Mouse (Mus musculus) heart, embryonic 16.5 days (tissue): ENCODE measurements around the gene Oas1c. TPM values are rescaled to one million over a fixed set of nuclear protein-coding genes. Genes with fewer than 3 reads are reported as not detected.
A peak's percentile ranks its signal among the peaks of the same experiment; 100 is the strongest.
"Not testable (repeated sequence)": the region's sequence is repeated elsewhere in the genome, so short reads cannot be mapped to it uniquely, and the experiment has no call there.

Source experiments
- ATAC-seq: fragments of 200-750 bp; cut with Nextera tagmentation; replicated peaks from 2 replicates; pipeline ENCODE4 v1.8.0; 2017; ENCODE audit warnings: moderate number of reproducible peaks; ENCODE audit not compliant: insufficient read depth, low FRiP score; ENCODE audit errors: extremely low read depth
- H3K27ac ChIP-seq: fragments of 300-500 bp; sonication (generic); 2 replicates; pipeline ENCODE4 v1.5.1; 2014; ENCODE audit warnings: mild to moderate bottlenecking, low read length, control low read depth, moderate library complexity
- H3K27me3 ChIP-seq: fragments of 300-500 bp; sonication (generic); 2 replicates; pipeline ENCODE4 v1.6.1; 2014; ENCODE audit warnings: low read length, mixed read lengths; ENCODE audit not compliant: control insufficient read depth, insufficient read depth
- H3K36me3 ChIP-seq: fragments of 300-500 bp; sonication (generic); 2 replicates; pipeline ENCODE4 v1.6.1; 2014; ENCODE audit not compliant: control insufficient read depth, insufficient read depth
- H3K4me1 ChIP-seq: fragments of 300-500 bp; sonication (generic); 2 replicates; pipeline ENCODE4 v1.6.1; 2014; ENCODE audit warnings: low read length, mixed read lengths; ENCODE audit not compliant: control insufficient read depth, insufficient read depth
- H3K4me2 ChIP-seq: fragments of 300-500 bp; sonication (generic); 2 replicates; pipeline ENCODE4 v1.6.1; 2014; ENCODE audit warnings: low read depth, mild to moderate bottlenecking, control low read depth, low read length
- H3K4me3 ChIP-seq: fragments of 300-500 bp; sonication (generic); 2 replicates; pipeline ENCODE4 v1.5.1; 2014; ENCODE audit warnings: mild to moderate bottlenecking, control low read depth, low read length
- H3K9ac ChIP-seq: fragments of 300-500 bp; sonication (generic); 2 replicates; pipeline ENCODE4 v1.6.1; 2014; ENCODE audit warnings: low read length, control low read depth
- H3K9me3 ChIP-seq: fragments of 300-500 bp; sonication (generic); replicated peaks from 2 replicates; pipeline ENCODE4 v1.6.1; 2016; ENCODE audit warnings: low read length; ENCODE audit not compliant: control insufficient read depth
- WGBS: fragments of 180-500 bp; shearing (Covaris S2); extraction: QIAGEN DNeasy Blood & Tissue Kit; methylation state at CpG from one replicate; pipeline ENCODE4 v1.1.7; 2014; 5-methylcytosine and 5-hydroxymethylcytosine counted together
- polyA plus RNA-seq: library from polyadenylated mRNA; unstranded; fragments of >200 nt; fragmentation: Nextera tagmentation; extraction: Ambion mirVana; gene quantifications from 2 replicates; pipeline ENCODE4 v1.2.1, GENCODE M21; 2015

Gene Oas1c
- polyA plus RNA-seq, 1 experiment from 2014 or later = 0.60 TPM

DNA sequence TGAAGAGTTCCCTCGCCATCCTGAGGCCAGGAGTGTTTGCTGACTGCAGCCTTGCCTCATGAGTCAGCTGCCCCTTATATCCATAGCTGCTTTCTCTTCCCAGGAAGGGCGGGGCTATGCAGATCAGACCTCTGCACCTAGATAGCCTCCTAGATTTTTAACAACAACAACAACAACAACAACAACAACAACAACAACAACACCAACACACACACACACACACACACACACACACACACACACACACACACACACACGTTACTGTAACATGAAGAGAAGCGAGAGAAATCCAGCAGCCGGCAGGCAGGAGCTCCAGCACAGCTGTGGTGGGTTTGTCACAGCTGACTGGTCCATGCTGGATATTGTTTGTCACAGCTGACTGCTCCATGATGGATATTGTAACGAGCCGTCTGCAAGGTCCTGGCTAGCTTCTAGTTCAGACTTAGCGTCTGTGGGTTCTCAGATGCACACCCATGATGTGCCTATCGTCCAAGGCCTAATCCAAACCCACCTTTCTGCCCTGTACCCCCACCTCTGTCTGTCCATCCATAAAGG lies 16.8 kb downstream of the Oas1c start, which contains the start of gene Oas1e:
Gene Oas1e, minus strand, starts transcription at position 51 of the 555 bp plus-strand sequence.
- not testable (repeated sequence) for ATAC-seq
- 68% methylated on average over 9 of the region's 9 CpGs for WGBS

DNA sequence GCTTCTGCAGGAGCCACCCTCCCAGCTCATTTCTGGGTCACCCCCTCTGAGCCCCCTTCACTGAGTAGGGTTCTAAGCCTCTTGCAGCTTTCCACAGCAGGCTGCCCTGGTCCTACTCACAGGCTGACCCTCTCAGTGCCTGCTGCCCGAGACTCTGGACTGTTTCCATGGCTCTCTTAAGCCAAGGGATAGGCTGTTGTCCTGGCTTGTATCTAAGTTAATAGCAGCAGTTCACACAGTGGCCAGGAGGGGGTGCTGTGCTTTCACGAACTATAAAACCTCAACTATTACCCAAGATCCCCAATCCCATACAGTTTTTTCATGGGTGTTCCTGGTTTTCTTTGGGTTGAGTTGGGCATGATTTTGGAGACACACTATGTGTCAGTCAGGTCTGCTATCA lies 19.3 kb downstream of the Oas1c start:
- H3K4me3 ChIP-seq = no peak overlapping the region
- 17% methylated on average over 2 of the region's 2 CpGs for WGBS
- no peaks in the 10 kb centered on the region; the same call in 1 of the 2 replicates for H3K27me3 ChIP-seq
- H3K27ac ChIP-seq = no peak overlapping the region
- ATAC-seq = no peak
- no peaks in the 10 kb centered on the region for H3K4me1 ChIP-seq
- H3K36me3 ChIP-seq = no peaks in the 10 kb centered on the region
- H3K9me3 ChIP-seq = no peaks in the 10 kb centered on the region
- H3K4me2 ChIP-seq = no peak overlapping the region
- H3K9ac ChIP-seq = no peak overlapping the region

More for the DNA sequence above, 16.8 kb downstream of the Oas1c start, which contains the start of gene Oas1e:
- H3K36me3 ChIP-seq, H3K9ac ChIP-seq, H3K27me3 ChIP-seq, H3K27ac ChIP-seq, H3K4me2 ChIP-seq, H3K4me1 ChIP-seq, H3K4me3 ChIP-seq, H3K9me3 ChIP-seq: not testable (repeated sequence)

DNA sequence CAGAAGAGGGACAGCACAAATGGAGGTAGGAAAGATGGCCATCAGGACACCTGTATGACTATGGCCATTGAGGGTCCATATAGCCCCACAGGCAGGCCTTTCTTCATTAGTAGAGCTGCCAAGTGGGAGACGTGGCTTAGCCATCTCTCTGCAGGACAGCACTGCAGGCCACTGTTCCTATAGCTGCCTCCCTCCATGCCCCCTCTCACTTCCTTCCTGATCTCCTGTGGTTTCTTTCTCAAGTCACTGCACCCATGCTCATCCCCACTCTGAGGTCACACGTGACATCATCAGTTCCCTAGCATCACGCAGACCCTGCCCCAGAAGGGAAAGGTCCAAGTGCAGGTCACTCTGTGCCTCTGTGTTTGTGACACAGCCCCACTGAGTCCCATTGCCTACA lies 25.3 kb downstream of the Oas1c start:
- no peak for ATAC-seq

DNA sequence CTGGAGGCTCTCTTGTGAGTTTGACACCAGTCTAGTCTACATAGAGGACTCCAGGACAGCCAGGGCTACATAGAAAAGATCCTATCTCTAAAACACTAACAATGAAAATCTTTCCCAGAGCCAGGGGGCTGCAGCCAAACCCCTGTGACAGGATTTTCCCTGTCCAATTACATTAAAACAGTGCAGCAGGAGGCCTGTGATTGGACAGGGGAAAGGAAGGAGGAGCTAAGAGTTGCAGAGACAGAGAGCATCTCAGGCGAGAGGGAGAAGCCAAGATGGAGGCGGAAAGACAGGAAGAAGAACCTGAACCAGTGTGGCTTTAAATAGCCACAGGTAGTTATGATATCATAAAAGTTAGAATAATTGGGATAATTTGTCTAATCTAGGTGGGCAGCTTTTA lies 29.9 kb downstream of the Oas1c start:
- ATAC-seq = no peak
- H3K36me3 ChIP-seq = no peaks in the 10 kb centered on the region
- WGBS = 76% methylated on average over 2 of the region's 2 CpGs
- no peak overlapping the region for H3K4me3 ChIP-seq
- no peaks in the 10 kb centered on the region for H3K9me3 ChIP-seq
- no peak overlapping the region for H3K27ac ChIP-seq
- H3K4me2 ChIP-seq = no peak overlapping the region
- no peak overlapping the region for H3K9ac ChIP-seq
- no peaks in the 10 kb centered on the region for H3K27me3 ChIP-seq
- peaks cover 19% of the 10 kb centered on the region for H3K4me1 ChIP-seq

More for the DNA sequence above, 25.3 kb downstream of the Oas1c start:
- H3K9me3 ChIP-seq = no peaks in the 10 kb centered on the region
- H3K4me2 ChIP-seq = no peak overlapping the region
- H3K4me1 ChIP-seq = no peaks in the 10 kb centered on the region
- no peak overlapping the region for H3K27ac ChIP-seq
- H3K4me3 ChIP-seq = no peak overlapping the region
- no peak overlapping the region for H3K9ac ChIP-seq
- 57% methylated on average over 3 of the region's 3 CpGs for WGBS
- no peaks in the 10 kb centered on the region for H3K36me3 ChIP-seq
- no peaks in the 10 kb centered on the region; the same call in 1 of the 2 replicates for H3K27me3 ChIP-seq

DNA sequence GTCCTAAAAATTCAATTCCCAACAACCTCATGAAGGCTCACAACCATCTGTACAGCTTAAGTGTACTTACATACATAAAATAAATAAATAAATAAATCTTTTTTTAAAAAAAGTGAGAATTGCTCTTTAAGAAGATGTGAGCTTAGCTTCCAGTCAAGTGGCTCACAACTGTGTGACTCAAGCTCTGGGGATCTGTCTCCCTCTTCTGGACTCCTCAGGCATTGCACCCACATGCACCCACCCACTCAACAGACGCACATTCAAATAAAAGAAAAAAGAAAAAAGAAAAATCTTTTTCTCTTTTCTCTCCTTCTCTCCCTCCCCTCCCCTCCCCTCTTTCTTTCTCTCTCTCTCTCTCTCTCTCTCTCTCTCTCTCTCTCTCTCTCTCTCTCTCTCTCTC lies 30.7 kb downstream of the Oas1c start:
- Histone ChIP-seq H3K27me3 (no peaks in the 10 kb centered on the region), H3K27ac (no peak overlapping the region), H3K4me2 (no peak overlapping the region), H3K9ac (no peak overlapping the region), H3K36me3 (no peaks in the 10 kb centered on the region), H3K9me3 (no peaks in the 10 kb centered on the region), H3K4me1 (peaks cover 19% of the 10 kb centered on the region), H3K4me3 (no peak overlapping the region)
- ATAC-seq = no peak
- 71% methylated on average over 1 of the region's 1 CpGs for WGBS

DNA sequence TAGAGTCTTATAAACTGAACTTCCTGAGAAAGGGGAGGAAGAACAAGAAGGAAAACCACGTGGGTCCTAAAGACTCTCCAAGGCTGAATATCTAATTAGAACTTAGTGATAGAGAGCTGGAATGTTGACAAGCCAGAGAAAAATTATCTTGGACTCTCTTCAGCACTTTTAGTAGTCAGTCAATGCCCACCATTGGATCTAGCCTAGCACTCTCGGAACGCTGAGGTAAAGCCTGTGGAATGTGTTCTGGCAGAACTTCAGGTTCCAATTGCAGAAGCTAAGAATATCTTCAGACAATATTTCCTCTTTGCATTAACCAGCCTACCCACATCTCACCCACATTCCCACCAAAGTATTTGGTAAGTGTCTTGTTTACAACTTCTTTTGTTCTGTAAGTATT lies 32.4 kb downstream of the Oas1c start:
- Histone ChIP-seq H3K27ac (peak overlapping the region; percentile 90), H3K27me3 (no peaks in the 10 kb centered on the region), H3K9ac (peak overlapping the region; percentile 44; the same call in 1 of the 2 replicates), H3K4me3 (peak overlapping the region; percentile 16), H3K4me1 (peaks cover 25% of the 10 kb centered on the region), H3K36me3 (no peaks in the 10 kb centered on the region), H3K9me3 (no peaks in the 10 kb centered on the region), H3K4me2 (peak overlapping the region; percentile 55)
- 8% methylated on average over 3 of the region's 3 CpGs for WGBS
- ATAC-seq = peak; percentile 53

DNA sequence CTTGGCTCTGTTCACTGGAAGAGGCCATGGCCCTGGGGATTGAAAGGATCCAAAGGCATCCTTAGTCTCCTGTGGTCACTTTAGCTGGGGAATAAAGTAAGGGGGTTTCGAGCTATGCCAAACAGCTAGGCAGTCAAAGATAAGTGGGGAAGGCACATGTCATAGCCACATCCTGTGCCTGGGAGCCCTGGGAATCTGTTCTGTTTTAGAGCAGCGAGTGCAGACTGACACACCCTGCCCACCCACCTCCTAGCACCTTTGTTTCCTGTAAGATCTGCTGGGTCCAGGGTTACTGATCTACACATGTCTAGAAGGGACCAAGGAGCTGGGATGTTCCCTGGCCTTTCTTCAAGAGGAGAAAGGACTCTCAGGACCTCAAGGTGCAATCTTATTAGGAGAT lies 33.4 kb downstream of the Oas1c start:
- Histone ChIP-seq H3K36me3 (no peaks in the 10 kb centered on the region), H3K27me3 (no peaks in the 10 kb centered on the region), H3K4me1 (peaks cover 26% of the 10 kb centered on the region), H3K4me2 (no peak overlapping the region), H3K9me3 (no peaks in the 10 kb centered on the region), H3K9ac (no peak overlapping the region), H3K4me3 (no peak overlapping the region), H3K27ac (peak overlapping the region; percentile 90)
- WGBS = 39% methylated on average over 2 of the region's 2 CpGs
- no peak for ATAC-seq

DNA sequence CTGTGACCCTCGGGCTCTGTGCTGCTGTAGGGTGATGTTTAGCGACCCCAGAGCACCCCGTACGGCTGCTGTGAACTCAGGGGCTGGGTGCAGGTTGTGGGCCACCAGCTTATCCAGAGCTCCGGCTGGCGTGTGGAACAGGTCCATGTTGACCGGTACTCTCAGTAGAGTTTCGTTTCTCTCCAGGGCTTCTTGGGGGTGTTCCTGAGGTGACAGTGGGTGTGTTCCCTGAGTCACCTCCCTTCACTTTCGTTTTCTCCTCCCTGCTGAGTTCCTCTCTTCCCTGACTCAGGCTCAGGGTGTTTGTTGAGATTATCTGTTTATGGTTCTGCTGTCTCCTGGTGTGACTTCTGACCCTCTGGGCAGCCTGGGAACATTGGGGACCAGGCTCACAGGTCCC lies 34.8 kb downstream of the Oas1c start, which contains the start of gene Oas3:
Gene Oas3, minus strand, starts transcription at position 184 of the 400 bp plus-strand sequence.
- no peaks in the 10 kb centered on the region for H3K9me3 ChIP-seq
- WGBS = 68% methylated on average over 9 of the region's 9 CpGs
- no peak within 1 kb of the TSS for H3K4me3 ChIP-seq
- H3K27ac ChIP-seq = no peak within 1 kb of the TSS
- H3K4me2 ChIP-seq = no peak within 1 kb of the TSS
- no peak for ATAC-seq
- no peaks in the 10 kb centered on the region for H3K36me3 ChIP-seq
- peaks cover 26% of the 10 kb centered on the region for H3K4me1 ChIP-seq
- H3K27me3 ChIP-seq = no peaks in the 10 kb centered on the region
- no peak within 1 kb of the TSS for H3K9ac ChIP-seq

DNA sequence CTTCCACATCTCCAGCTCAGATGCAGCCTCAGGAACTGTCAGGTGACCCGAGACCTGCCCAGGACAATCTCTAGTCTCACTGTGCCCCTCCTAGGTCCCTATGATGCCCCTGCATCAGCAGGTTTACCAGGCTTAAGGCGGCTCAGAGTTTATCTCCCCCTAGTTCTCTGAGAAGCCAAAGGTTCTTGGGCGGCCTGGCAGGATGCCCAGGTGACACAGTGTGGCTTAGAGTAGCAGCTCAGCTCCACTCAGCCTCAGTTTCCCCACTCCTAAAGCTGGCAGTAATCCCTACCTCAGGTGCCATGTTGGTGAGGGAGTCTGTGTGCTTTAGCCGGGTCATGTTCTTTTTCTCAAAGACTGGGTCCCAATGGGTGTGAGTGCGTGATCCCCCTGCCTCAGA lies 35.5 kb downstream of the Oas1c start:
- Histone ChIP-seq H3K27ac (no peak overlapping the region), H3K4me1 (peaks cover 26% of the 10 kb centered on the region), H3K4me2 (no peak overlapping the region), H3K36me3 (no peaks in the 10 kb centered on the region), H3K4me3 (no peak overlapping the region), H3K9ac (no peak overlapping the region), H3K9me3 (no peaks in the 10 kb centered on the region), H3K27me3 (no peaks in the 10 kb centered on the region)
- 75% methylated on average over 5 of the region's 5 CpGs for WGBS
- no peak for ATAC-seq
